Mouse (Mus musculus) heart, embryonic 11.5 days (tissue): ENCODE results near the gene Gm20388. TPM values are rescaled to one million over a fixed set of nuclear protein-coding genes. Genes with fewer than 3 reads are reported as not detected.
A peak's percentile ranks its signal among the peaks of the same experiment; 100 is the strongest.
"Not testable (repeated sequence)": the region's sequence is repeated elsewhere in the genome, so short reads cannot be mapped to it uniquely, and the experiment has no call there.

Experiments
- ATAC-seq: fragments of 200-750 bp; cut with Nextera tagmentation; replicated peaks from 2 replicates; pipeline ENCODE4 v1.8.0; 2017; ENCODE audit warnings: moderate library complexity; ENCODE audit not compliant: insufficient number of reproducible peaks, low FRiP score, low TSS enrichment
- H3K27ac ChIP-seq: fragments of 300-500 bp; sonication (generic); 2 replicates; pipeline ENCODE4 v1.5.1; 2014; ENCODE audit warnings: mild to moderate bottlenecking, low read depth, low read length
- H3K27me3 ChIP-seq: fragments of 300-500 bp; sonication (generic); 2 replicates; pipeline ENCODE4 v1.6.1; 2014; ENCODE audit warnings: mild to moderate bottlenecking, low read length, mixed read lengths; ENCODE audit not compliant: control insufficient read depth, insufficient read depth
- H3K36me3 ChIP-seq: fragments of 300-500 bp; sonication (generic); 2 replicates; pipeline ENCODE4 v1.6.1; 2014; ENCODE audit warnings: mild to moderate bottlenecking, low read length, moderate library complexity, mixed read lengths; ENCODE audit not compliant: control insufficient read depth, insufficient read depth
- H3K4me1 ChIP-seq: fragments of 300-500 bp; sonication (generic); 2 replicates; pipeline ENCODE4 v1.6.1; 2014; ENCODE audit warnings: low read length; ENCODE audit not compliant: control insufficient read depth, insufficient read depth
- H3K4me2 ChIP-seq: fragments of 300-500 bp; sonication (generic); 2 replicates; pipeline ENCODE4 v1.6.1; 2014; ENCODE audit warnings: mild to moderate bottlenecking, moderate library complexity
- H3K4me3 ChIP-seq: fragments of 300-500 bp; sonication (generic); 2 replicates; pipeline ENCODE4 v1.5.1; 2014; ENCODE audit warnings: low read depth, low read length
- H3K9ac ChIP-seq: fragments of 300-500 bp; sonication (generic); 2 replicates; pipeline ENCODE4 v1.6.1; 2014; ENCODE audit warnings: mild to moderate bottlenecking, low read depth, low read length, moderate library complexity
- H3K9me3 ChIP-seq: fragments of 300-500 bp; sonication (generic); replicated peaks from 2 replicates; pipeline ENCODE4 v1.6.1; 2016; ENCODE audit warnings: low read length; ENCODE audit not compliant: control insufficient read depth
- WGBS: fragments of 180-500 bp; shearing (Covaris S2); extraction: QIAGEN DNeasy Blood & Tissue Kit; methylation state at CpG from one replicate; pipeline ENCODE4 v1.1.7; 2014; ENCODE audit not compliant: insufficient replicate concordance; 5-methylcytosine and 5-hydroxymethylcytosine counted together
- polyA plus RNA-seq: library from polyadenylated mRNA; unstranded; fragments of >200 nt; fragmentation: Nextera tagmentation; extraction: Ambion mirVana; gene quantifications from 2 replicates; pipeline ENCODE4 v1.2.1, GENCODE M21; 2014

Gene Gm20388
- polyA plus RNA-seq, 1 experiment from 2014 or later: 6.4 TPM

DNA sequence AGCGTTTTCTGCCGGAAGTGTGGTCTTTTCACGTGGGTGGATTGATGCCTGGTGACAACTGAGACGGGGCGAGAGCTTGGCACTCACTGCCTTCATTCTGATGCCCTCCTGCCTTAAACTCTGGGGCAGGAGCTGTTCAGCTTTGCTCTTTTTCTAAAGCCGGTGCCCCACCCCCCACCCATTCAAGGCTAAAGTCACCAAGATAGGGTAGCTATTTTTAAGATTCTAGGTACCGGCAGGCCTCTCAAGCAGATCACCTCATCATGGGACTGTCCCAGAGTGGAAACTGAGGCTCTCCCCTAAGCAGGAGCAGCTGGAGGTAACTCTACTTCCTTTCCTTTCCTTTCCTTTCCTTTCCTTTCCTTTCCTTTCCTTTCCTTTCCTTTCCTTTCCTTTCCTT, 4260.0 kb downstream of the Gm20388 start:
- H3K4me3 ChIP-seq: no peak overlapping the region
- no peak overlapping the region for H3K27ac ChIP-seq
- peaks cover 9% of the 10 kb centered on the region for H3K4me1 ChIP-seq
- no peak overlapping the region for H3K9ac ChIP-seq
- H3K27me3 ChIP-seq: peaks cover 6% of the 10 kb centered on the region; the same call in 1 of the 2 replicates
- no peak overlapping the region for H3K4me2 ChIP-seq
- WGBS: 66% methylated on average over 7 of the region's 7 CpGs
- no peak for ATAC-seq
- H3K36me3 ChIP-seq: no peaks in the 10 kb centered on the region
- no peaks in the 10 kb centered on the region for H3K9me3 ChIP-seq

DNA sequence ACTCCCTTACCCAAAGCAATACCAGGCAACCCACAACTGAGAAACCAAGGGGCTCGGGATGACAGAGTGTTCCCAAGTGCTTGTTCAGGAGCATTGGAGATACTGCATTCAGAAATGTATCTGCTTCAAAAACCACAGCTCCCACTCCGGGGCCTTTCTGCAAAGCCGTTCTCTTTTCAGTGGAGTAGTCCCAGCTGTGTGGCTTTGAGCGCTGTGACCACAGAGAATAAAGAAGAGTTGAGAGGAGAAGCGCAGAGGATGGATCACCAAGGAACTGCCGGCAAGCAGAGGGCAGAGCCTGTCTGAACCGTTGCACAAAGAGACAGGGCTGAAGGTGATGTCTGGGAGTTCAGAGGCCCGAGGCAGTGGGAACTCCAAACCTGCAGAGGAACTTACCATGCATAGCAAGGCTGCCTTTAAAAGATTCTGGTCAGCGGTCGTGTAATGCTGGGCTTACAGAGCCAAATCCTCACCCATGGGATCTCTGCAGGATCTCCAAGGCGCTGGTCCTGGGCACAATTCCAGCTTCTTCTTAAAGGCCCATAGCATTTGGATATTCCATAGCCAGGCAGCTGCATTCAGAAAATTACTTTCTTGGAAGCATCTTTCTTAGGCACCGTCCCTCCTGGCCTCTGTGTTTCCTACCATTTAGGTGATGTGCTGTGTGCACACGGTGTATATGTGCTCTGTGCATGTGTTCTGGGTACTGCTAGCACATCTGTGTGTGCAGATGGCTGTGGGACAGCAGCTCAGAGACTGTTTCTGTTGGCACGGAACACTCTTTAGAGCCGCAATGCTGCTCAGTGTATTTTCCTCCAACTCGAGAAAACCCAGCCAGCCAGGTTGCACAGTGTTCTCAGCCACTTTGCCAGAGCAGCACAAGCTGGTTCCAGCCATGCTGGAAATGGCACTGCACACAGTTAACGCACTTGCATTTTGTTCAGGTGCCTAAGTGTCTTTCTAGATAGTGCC, 4261.2 kb downstream of the Gm20388 start:
- no peak for ATAC-seq
- Histone ChIP-seq H3K9me3 (no peaks in the 10 kb centered on the region), H3K27me3 (peaks cover 6% of the 10 kb centered on the region; the same call in 1 of the 2 replicates), H3K9ac (no peak overlapping the region), H3K36me3 (no peaks in the 10 kb centered on the region), H3K4me1 (peaks cover 9% of the 10 kb centered on the region), H3K27ac (no peak overlapping the region), H3K4me2 (no peak overlapping the region), H3K4me3 (no peak overlapping the region)
- 75% methylated on average over 17 of the region's 17 CpGs for WGBS

DNA sequence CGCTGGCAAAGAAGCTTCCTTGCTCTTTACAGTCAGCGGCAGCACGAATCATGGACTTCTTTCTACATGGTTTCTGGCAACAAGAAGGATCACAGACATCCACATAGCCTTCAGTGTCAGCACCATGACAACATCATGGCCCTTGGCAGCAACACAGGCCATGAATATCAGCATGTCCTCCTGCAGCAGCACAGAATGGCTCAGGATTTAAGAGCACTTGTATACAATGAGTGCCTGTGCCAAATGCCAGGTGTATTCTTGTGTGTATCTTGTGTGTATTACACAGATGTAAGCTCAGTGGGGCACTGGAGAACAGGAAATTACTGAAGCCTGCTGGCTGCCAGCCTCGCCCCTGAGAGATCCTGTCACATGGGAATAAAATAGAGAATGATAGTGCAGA, 4263.0 kb downstream of the Gm20388 start:
- no peak overlapping the region for H3K27ac ChIP-seq
- ATAC-seq: no peak

DNA sequence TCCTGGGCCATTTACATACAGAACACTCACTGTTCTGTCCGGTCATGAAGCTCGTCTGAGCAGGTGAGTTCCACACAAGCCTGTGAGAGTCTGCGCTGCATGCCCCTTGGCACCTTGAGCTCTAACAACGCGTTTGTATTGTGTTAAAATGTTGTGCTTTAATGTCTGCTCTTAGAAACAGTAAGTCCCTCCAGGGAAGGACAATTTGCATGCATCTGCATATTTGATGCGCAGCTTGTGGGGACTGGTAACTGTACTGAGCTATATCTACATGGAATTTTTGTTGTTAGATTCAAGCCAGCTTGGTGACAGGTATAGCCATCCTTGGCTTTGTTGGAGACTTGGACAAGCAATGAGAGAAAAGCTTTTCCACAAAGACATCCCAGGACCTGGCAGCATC, 4265.5 kb downstream of the Gm20388 start:
- Histone ChIP-seq H3K4me1 (peaks cover 3% of the 10 kb centered on the region; the same call in 1 of the 2 replicates), H3K4me3 (no peak overlapping the region), H3K27ac (no peak overlapping the region), H3K4me2 (no peak overlapping the region), H3K9me3 (no peaks in the 10 kb centered on the region; the same call in 1 of the 2 replicates), H3K36me3 (no peaks in the 10 kb centered on the region), H3K27me3 (peaks cover 17% of the 10 kb centered on the region), H3K9ac (no peak overlapping the region)
- WGBS: 87% methylated on average over 6 of the region's 6 CpGs
- no peak for ATAC-seq

More for the DNA sequence above, 4263.0 kb downstream of the Gm20388 start:
- H3K27me3 ChIP-seq: peaks cover 6% of the 10 kb centered on the region; the same call in 1 of the 2 replicates
- H3K36me3 ChIP-seq: no peaks in the 10 kb centered on the region
- no peak overlapping the region for H3K4me3 ChIP-seq
- WGBS: 80% methylated on average over 4 of the region's 4 CpGs
- peaks cover 9% of the 10 kb centered on the region for H3K4me1 ChIP-seq
- H3K9me3 ChIP-seq: no peaks in the 10 kb centered on the region; the same call in 1 of the 2 replicates
- no peak overlapping the region for H3K4me2 ChIP-seq
- no peak overlapping the region for H3K9ac ChIP-seq

DNA sequence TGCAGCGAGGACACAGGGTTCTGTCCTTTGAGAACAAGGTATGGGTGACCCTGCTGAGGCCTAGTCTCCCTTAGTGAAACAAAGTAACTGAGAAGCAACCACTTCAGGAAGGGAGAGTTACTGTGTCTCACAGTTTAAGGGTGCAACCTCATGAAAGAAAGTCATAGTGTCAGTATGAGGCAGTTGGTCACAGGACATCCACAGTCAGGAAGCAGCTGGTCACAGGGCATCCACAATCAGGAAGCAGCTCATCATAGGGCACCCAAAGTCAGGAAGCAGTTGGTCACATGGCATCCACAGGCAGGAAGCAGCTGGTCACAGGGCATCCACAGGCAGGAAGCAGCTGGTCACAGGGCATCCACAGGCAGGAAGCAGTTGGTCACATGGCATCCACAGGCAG, 4266.5 kb downstream of the Gm20388 start:
- not testable (repeated sequence) for H3K9me3 ChIP-seq, H3K4me2 ChIP-seq, H3K36me3 ChIP-seq, H3K9ac ChIP-seq, H3K4me3 ChIP-seq, H3K27ac ChIP-seq, ATAC-seq
- H3K4me1 ChIP-seq: peaks cover 11% of the 10 kb centered on the region; the same call in 1 of the 2 replicates
- H3K27me3 ChIP-seq: peaks cover 17% of the 10 kb centered on the region
- WGBS: 81% methylated on average over 1 of the region's 1 CpGs

DNA sequence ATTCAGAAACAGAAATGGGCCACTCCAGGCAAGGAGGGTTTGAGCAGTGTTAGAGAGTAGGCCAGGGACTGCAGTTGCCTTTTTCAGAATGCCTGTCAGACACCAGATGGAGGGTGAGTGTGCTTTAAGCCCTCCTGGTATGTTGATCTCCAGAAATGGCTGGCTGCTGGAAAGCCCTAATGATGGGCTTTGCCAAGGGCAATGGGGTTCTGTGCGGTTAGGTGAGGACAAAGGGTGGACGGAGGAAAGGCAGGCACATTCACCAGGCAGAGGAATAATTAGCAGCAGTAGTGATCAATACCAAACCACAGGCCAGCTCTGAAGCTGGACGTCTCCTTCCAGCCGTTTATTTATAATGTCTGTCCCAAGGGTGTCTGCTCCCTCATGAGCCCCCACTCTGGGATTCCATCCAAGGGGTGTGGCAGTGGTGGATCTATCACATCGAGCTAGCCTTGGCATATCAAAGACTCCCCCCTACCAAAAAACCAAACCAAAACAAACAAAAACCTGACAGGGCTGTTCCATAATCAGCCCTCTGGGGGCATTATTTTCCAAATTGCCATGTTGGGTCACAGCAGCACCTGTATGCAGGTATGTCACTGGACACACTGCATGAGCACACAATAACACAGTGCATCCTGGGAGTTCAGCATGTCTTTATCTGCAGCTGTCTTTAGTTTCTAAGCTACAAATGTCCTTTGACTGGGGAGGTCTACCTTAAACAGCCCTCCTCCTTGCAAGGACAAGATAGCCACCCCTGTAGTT, 4270.2 kb downstream of the Gm20388 start:
- Histone ChIP-seq H3K27me3 (peaks cover 12% of the 10 kb centered on the region; the same call in 1 of the 2 replicates), H3K27ac (no peak overlapping the region), H3K4me1 (peaks cover 26% of the 10 kb centered on the region), H3K36me3 (no peaks in the 10 kb centered on the region), H3K9ac (no peak overlapping the region), H3K9me3 (no peaks in the 10 kb centered on the region; the same call in 1 of the 2 replicates), H3K4me2 (no peak overlapping the region), H3K4me3 (no peak overlapping the region)
- 69% methylated on average over 5 of the region's 5 CpGs for WGBS
- no peak for ATAC-seq

DNA sequence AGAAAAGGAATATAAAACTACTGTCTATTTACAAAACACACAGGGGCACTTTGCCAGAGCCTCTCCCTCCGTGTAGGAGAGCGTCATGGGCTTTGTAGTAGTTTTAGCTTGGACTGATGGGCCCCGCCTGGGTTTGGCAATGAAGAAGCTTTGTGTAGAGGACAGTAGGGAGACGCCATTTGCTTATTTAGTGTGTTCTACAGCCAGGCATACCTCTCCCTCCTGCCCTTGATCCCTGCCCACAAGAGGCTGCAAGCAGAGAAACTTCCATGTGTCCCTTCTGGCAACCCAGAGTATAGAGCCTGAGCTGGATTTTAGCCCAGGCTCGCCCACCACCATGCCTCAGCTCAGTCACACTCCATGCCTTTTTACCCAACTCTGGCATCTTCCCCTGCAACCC, 4271.1 kb downstream of the Gm20388 start:
- Histone ChIP-seq H3K27ac (peak overlapping the region; percentile 22; the same call in 1 of the 2 replicates), H3K4me3 (no peak overlapping the region), H3K9me3 (no peaks in the 10 kb centered on the region; the same call in 1 of the 2 replicates), H3K36me3 (no peaks in the 10 kb centered on the region), H3K9ac (no peak overlapping the region), H3K27me3 (peaks cover 15% of the 10 kb centered on the region; the same call in 1 of the 2 replicates), H3K4me1 (peaks cover 26% of the 10 kb centered on the region), H3K4me2 (no peak overlapping the region; the same call in 1 of the 2 replicates)
- 73% methylated on average over 5 of the region's 5 CpGs for WGBS
- ATAC-seq: peak; percentile 29; the same call in 1 of the 2 replicates

DNA sequence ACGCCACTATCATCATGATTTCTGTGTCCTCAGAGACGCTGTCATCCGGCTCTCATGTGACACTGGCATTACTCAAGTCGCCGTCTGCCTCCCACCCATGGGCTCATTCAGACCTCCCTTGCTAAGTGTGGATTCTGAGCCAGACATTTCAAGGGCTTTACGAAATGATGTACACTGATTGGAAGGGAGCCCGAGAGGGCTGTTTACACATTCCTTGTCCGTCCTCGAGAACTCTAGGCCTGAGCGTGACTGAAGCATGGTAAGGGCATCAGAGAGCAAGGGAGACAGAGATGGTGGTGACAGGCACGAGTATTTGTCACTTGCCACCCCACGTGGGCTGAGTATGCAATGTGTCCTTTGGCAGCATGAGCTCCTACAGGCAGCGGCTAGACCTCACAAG, 4271.6 kb downstream of the Gm20388 start:
- peaks cover 26% of the 10 kb centered on the region for H3K4me1 ChIP-seq
- H3K4me2 ChIP-seq: peak overlapping the region; percentile 29
- peak; percentile 82 for ATAC-seq
- peaks cover 20% of the 10 kb centered on the region; the same call in 1 of the 2 replicates for H3K27me3 ChIP-seq
- H3K36me3 ChIP-seq: no peaks in the 10 kb centered on the region
- H3K9ac ChIP-seq: no peak overlapping the region
- no peak overlapping the region for H3K4me3 ChIP-seq
- 32% methylated on average over 13 of the region's 13 CpGs for WGBS
- peak overlapping the region; percentile 50; the same call in 1 of the 2 replicates for H3K27ac ChIP-seq
- H3K9me3 ChIP-seq: no peaks in the 10 kb centered on the region
